In the genomic region with DNA sequence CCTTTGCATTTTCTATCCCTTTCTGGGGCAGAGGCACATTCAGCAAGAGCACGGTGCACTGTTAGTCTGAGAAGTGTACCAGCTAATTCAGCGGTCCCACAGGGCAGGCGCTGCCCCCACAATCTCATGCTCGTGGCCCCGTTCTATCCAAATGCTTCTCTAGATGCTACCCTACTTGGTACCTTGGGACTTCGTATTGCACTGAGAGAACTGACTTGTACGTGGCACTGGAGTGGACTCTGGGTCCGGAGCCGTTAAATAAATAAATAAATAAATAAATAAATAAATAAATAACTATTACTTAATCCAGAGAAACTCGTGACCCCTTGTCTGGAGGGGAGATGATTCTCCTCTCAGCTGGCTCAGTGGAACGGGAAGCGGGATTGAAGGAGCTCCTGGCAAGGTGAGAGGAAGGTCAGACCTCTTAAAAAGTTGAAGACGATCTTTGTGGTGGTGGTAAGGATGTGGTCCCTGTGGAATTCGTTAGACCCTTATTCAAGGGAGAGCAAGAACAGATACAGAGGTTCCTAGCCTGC, we compare ENCODE assay signal across 11 mouse cellular contexts. TPM values are rescaled to one million over a fixed set of nuclear protein-coding genes. Genes with fewer than 3 reads are reported as not detected.
DNase-seq lines count a peak whose midpoint lies in the region; ATAC-seq and TF ChIP-seq lines count a peak whose summit lies in the region.
"Had no signal": no experiment of that assay in that cellular context is flagged by ENCODE, and none has a peak within 500 bp of the region (broad histone marks: within the 10 kb centered on the region; RNA-seq: fewer than 3 reads in every experiment).

No protein-coding gene starts in this region.

- WGBS in limb, embryonic 10.5 days = 37% methylated on average over 14 of the region's 14 CpGs
- 40% methylated on average over 14 of the region's 14 CpGs for WGBS in stomach, embryonic 16.5 days

- no peaks in the 10 kb centered on the region for H3K36me3 ChIP-seq in limb, embryonic 10.5 days
- no peaks in the 10 kb centered on the region for H3K36me3 ChIP-seq in stomach, embryonic 16.5 days (ENCODE audit: control insufficient read depth, insufficient read depth, low read length)

- intact Hi-C loops in gastrocnemius, adult 2 months (cut with DNase I) = no loop called here
- intact Hi-C loops in left cerebral cortex, adult 2 months (cut with DNase I) = no loop called here

- H3K27me3 ChIP-seq in limb, embryonic 10.5 days (ENCODE audit: low read depth, poor library complexity, severe bottlenecking) = peaks cover 86% of the 10 kb centered on the region
- H3K27me3 ChIP-seq in stomach, embryonic 16.5 days (ENCODE audit: control insufficient read depth, insufficient read depth, low read length) = peaks cover 34% of the 10 kb centered on the region
- H3K27me3 ChIP-seq: Patski had no signal

- peaks cover 7% of the 10 kb centered on the region for H3K4me1 ChIP-seq in limb, embryonic 10.5 days
- H3K4me1 ChIP-seq in stomach, embryonic 16.5 days (ENCODE audit: control insufficient read depth, insufficient read depth, low read length) = peaks cover 3% of the 10 kb centered on the region; the same call in 1 of the 2 replicates

- no peaks in the 10 kb centered on the region for H3K9me3 ChIP-seq in limb, embryonic 10.5 days (replicated peaks)
- no peaks in the 10 kb centered on the region for H3K9me3 ChIP-seq in stomach, embryonic 16.5 days (replicated peaks; ENCODE audit: control insufficient read depth, low read length)

- H3K4me3 ChIP-seq in gastrocnemius, adult 2 months = peak overlapping the region; percentile 64
- peak overlapping the region; percentile 48 for H3K4me3 ChIP-seq in left cerebral cortex, adult 2 months
- H3K4me3 ChIP-seq in limb, embryonic 10.5 days = 0 out of 2 replicates have a peak overlapping the region, but pooled peaks have one; percentile 50
- peak overlapping the region; percentile 41; the same call in 1 of the 2 replicates for H3K4me3 ChIP-seq in stomach, embryonic 16.5 days (replicated peaks; ENCODE audit: low read length)

- DNase-seq in gastrocnemius, adult 2 months = no peak
- DNase-seq in gastrocnemius, adult 8-10 months (ENCODE audit: low spot score in 2 of 2) = no peak
- no peak for DNase-seq in left cerebral cortex, adult 2 months (ENCODE audit: extremely low spot score in 1 of 2, low spot score in 2 of 2)
- DNase-seq in left cerebral cortex, adult 9 months (ENCODE audit: low spot score in 2 of 2) = no peak
- DNase-seq in limb, embryonic 10.5 days (ENCODE audit: low spot score) = no peak
- DNase-seq in thymus, postnatal 4 days = no peak
- no peak for DNase-seq in ovary, postnatal 36 days (ENCODE audit: low spot score)
- DNase-seq: B cell, adult 2 months; lung, postnatal 14 days had no signal

- ATAC-seq in stomach, embryonic 16.5 days (ENCODE audit: insufficient read depth, low FRiP score) = no peak
- ATAC-seq: Patski had no signal

- no peak overlapping the region for H3K9ac ChIP-seq in stomach, embryonic 16.5 days (ENCODE audit: low read length)

- H3K27ac ChIP-seq in gastrocnemius, adult 2 months = no peak overlapping the region
- H3K27ac ChIP-seq in left cerebral cortex, adult 2 months = no peak overlapping the region
- no peak overlapping the region for H3K27ac ChIP-seq in limb, embryonic 10.5 days
- no peak overlapping the region for H3K27ac ChIP-seq in stomach, embryonic 16.5 days (ENCODE audit: low read length)

- H3K4me2 ChIP-seq in stomach, embryonic 16.5 days (ENCODE audit: low read depth, low read length) = no peak overlapping the region

- no peak for TF ChIP-seq CTCF in gastrocnemius, adult 2 months (IDR thresholded peaks at IDR 0.05)
- no peak for TF ChIP-seq CTCF in left cerebral cortex, adult 2 months (IDR thresholded peaks at IDR 0.05)

RNA-seq across cellular contexts. Expression of a gene that starts 0.6 kb away (rescaled TPM):
- under 1 TPM; 0.08 to 0.14 TPM for total RNA-seq in gastrocnemius, adult 2 months (2021)
- total RNA-seq in gastrocnemius, adult 8-10 months (2022) = under 1 TPM in 2 of 4 experiments, not detected in 2; 0.07 to 0.11 TPM
- total RNA-seq in left cerebral cortex, adult 2 months (2021) = 1 to 10 TPM; 1.3 to 2.2 TPM
- polyA plus RNA-seq in limb, embryonic 10.5 days (2016; fragmentation: Nextera tagmentation; extraction: Ambion mirVana) = not detected in 2 replicates
- polyA plus RNA-seq in stomach, embryonic 16.5 days (2015; fragmentation: Nextera tagmentation; extraction: Ambion mirVana) = 0.90 TPM in 2 replicates
- polyA plus RNA-seq: Patski had no signal

RNA-seq across cellular contexts. Expression of a gene that starts 59.8 kb away (rescaled TPM):
- under 1 TPM in 1 of 2 experiments, not detected in 1; 0.08 TPM for total RNA-seq in gastrocnemius, adult 2 months (2021)
- under 1 TPM in 3 of 4 experiments, not detected in 1; 0.12 to 0.48 (median 0.34) TPM for total RNA-seq in gastrocnemius, adult 8-10 months (2022)
- 1 to 10 TPM in 1 of 2 experiments, under 1 TPM in 1; 0.63 to 1.2 TPM for total RNA-seq in left cerebral cortex, adult 2 months (2021)
- polyA plus RNA-seq in limb, embryonic 10.5 days (2016; fragmentation: Nextera tagmentation; extraction: Ambion mirVana) = 21.2 and 27.7 TPM in 2 replicates
- 11.6 and 13.1 TPM in 2 replicates for polyA plus RNA-seq in stomach, embryonic 16.5 days (2015; fragmentation: Nextera tagmentation; extraction: Ambion mirVana)
